Comparison of ENCODE assay signal across 32 mouse cellular contexts in the genomic region with DNA sequence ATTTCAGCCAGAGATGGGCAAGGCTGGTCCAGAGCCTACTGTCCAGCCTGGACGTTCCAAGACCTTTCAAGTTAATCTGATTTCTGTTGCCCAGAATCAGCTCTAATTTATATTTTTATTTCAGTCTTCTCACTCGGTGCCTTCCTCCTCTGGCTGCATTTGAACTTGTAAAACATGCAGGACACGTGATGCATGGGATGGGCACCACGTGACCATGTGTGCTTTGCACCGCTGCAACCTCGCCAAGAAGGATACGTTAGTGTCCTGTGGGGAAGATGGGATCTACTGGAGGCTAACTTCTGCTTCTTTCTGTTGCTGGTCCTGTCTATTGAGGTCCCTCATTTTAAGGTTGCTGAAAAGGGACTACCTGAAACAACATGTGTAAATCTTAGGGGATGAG.
"Had no signal": no experiment of that assay in that cellular context is flagged by ENCODE, and none has a peak within 500 bp of the region (broad histone marks: within the 10 kb centered on the region; RNA-seq: fewer than 3 reads in every experiment).

No protein-coding gene starts in this region.

- H3K4me2 ChIP-seq: heart, embryonic 11.5 days; heart, embryonic 12.5 days; heart, embryonic 13.5 days; heart, embryonic 15.5 days; hindbrain, embryonic 12.5 days; hindbrain, embryonic 13.5 days; hindbrain, embryonic 14.5 days; hindbrain, embryonic 15.5 days; intestine, embryonic 15.5 days; kidney, embryonic 15.5 days had no signal

- H3K4me1 ChIP-seq: heart, embryonic 12.5 days; heart, embryonic 13.5 days; heart, embryonic 15.5 days; intestine, embryonic 15.5 days; kidney, embryonic 15.5 days had no signal

- H3K4me3 ChIP-seq: heart, embryonic 10.5 days; heart, embryonic 12.5 days; heart, embryonic 13.5 days; heart, embryonic 15.5 days; hindbrain, embryonic 10.5 days; hindbrain, embryonic 12.5 days; hindbrain, embryonic 13.5 days; hindbrain, embryonic 15.5 days; intestine, embryonic 15.5 days; kidney, embryonic 15.5 days; layer of hippocampus, adult 2 months; left cerebral cortex, adult 2 months had no signal

- H3K27ac ChIP-seq: heart, embryonic 10.5 days; heart, embryonic 13.5 days; heart, embryonic 15.5 days; hindbrain, embryonic 10.5 days; hindbrain, embryonic 12.5 days; hindbrain, embryonic 13.5 days; hindbrain, embryonic 14.5 days; hindbrain, embryonic 15.5 days; hindbrain, postnatal 0 days; intestine, embryonic 15.5 days; kidney, embryonic 15.5 days; kidney, postnatal 0 days; layer of hippocampus, adult 2 months; left cerebral cortex, adult 2 months had no signal

- DNase-seq: heart, postnatal 10 days; heart, postnatal 14 days; heart, postnatal 36 days; heart, postnatal 4 days; kidney, adult 11 months; kidney, adult 18-20 months; kidney, adult 2 months; kidney, adult 8-10 months; kidney, adult 9 months; kidney, postnatal 10 days; kidney, postnatal 14 days; kidney, postnatal 25 days; kidney, postnatal 36 days; kidney, postnatal 4 days; layer of hippocampus, adult 9-11 months; layer of hippocampus, postnatal 36 days had no signal

- H3K27me3 ChIP-seq: heart, embryonic 12.5 days; heart, embryonic 13.5 days; heart, embryonic 15.5 days; hindbrain, embryonic 12.5 days; hindbrain, embryonic 13.5 days; hindbrain, embryonic 15.5 days; intestine, embryonic 15.5 days; kidney, embryonic 15.5 days had no signal

- H3K36me3 ChIP-seq: heart, embryonic 10.5 days; heart, embryonic 12.5 days; heart, embryonic 13.5 days; heart, embryonic 15.5 days; hindbrain, embryonic 10.5 days; hindbrain, embryonic 12.5 days; hindbrain, embryonic 13.5 days; hindbrain, embryonic 15.5 days; intestine, embryonic 15.5 days; kidney, embryonic 15.5 days had no signal

- H3K9ac ChIP-seq: heart, embryonic 12.5 days; heart, embryonic 13.5 days; heart, embryonic 15.5 days; hindbrain, embryonic 12.5 days; hindbrain, embryonic 13.5 days; hindbrain, embryonic 14.5 days; hindbrain, embryonic 15.5 days; intestine, embryonic 15.5 days; kidney, embryonic 15.5 days had no signal

- H3K9me3 ChIP-seq: heart, embryonic 10.5 days; heart, embryonic 12.5 days; heart, embryonic 13.5 days; heart, embryonic 15.5 days; hindbrain, embryonic 10.5 days; hindbrain, embryonic 12.5 days; hindbrain, embryonic 13.5 days; hindbrain, embryonic 15.5 days; intestine, embryonic 15.5 days; kidney, embryonic 15.5 days had no signal
